Mouse (Mus musculus): ENCODE measurements around the gene Fam118a.

DNA sequence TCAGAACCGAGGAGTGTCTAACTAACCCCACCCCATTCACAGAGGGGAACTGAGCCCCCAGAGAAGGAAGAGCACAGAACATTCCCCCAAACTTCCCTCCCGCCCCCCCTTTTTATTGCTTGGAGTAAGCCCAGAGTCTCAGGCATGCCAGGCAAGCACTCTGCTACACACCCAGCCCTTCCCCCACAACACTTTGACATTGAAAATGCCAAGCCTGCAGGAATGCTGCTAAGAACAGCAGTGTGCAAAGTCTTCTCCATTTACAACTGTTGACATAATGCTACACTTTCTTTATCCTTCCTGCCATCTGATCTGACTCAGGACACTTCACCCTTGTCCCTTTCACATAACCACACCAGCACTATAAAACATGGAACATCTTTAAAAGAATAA is 16.1 kb upstream of the Fam118a start:
- TF ChIP-seq POLR2A (IDR thresholded peaks at IDR 0.05; ENCODE audit: control insufficient read depth, low read depth, low read length) (no peak), CTCF (IDR thresholded peaks at IDR 0.05; ENCODE audit: control insufficient read depth, insufficient read depth, insufficient replicate concordance, low read depth, low read length) (no peak)

Data from testis, adult 2 months (tissue).